8 mouse cellular contexts compared by ENCODE assay signal in the genomic region with DNA sequence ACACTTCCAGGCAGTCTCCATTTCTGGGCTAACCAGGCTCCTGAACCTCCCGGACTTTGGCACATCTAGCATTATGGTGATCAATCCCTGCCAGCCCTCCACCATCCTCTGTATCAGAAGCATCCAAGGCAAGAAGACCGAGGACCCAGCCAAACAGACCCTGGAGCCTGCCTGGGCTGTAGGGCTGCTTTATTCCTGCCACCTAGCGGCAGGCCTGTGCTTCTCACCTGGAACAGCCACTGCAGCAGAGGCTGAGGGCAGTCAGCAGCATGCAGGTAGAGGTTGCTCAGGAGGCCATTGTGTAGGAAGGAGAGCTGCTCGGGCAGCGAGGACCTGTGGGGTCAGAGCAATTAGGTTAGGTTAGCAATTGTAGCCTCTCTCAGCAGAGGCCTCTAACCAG. TPM values are rescaled to one million over a fixed set of nuclear protein-coding genes. Genes with fewer than 3 reads are reported as not detected.
DNase-seq lines count a peak whose midpoint lies in the region; ATAC-seq and TF ChIP-seq lines count a peak whose summit lies in the region.

No protein-coding gene starts in this region.

- peak; percentile 92 for ATAC-seq in forebrain, embryonic 12.5 days (ENCODE audit: low FRiP score)
- ATAC-seq in lung, embryonic 14.5 days (ENCODE audit: insufficient read depth): peak; percentile 79

- H3K27me3 ChIP-seq in forebrain, embryonic 12.5 days: no peaks in the 10 kb centered on the region
- no peaks in the 10 kb centered on the region for H3K27me3 ChIP-seq in lung, embryonic 14.5 days (ENCODE audit: insufficient read depth, low read length)

- H3K9ac ChIP-seq in forebrain, embryonic 12.5 days: no peak overlapping the region
- no peak overlapping the region for H3K9ac ChIP-seq in lung, embryonic 14.5 days

- intact Hi-C loops in heart, postnatal 14 days (cut with DNase I): loop anchor here (1.0 to 5.0 kb wide), 3 partner anchors 47 to 88 kb away; partner anchors contain the start of genes Ankrd39 and Fam178b

- H3K4me1 ChIP-seq in bone marrow, adult 2 months (ENCODE audit: control insufficient read depth, insufficient read depth, low read length): peaks cover 5% of the 10 kb centered on the region
- H3K4me1 ChIP-seq in forebrain, embryonic 12.5 days: peaks cover 7% of the 10 kb centered on the region; the same call in 1 of the 2 replicates
- 0 out of 2 replicates have a peak, but pooled peaks cover 5% of the 10 kb centered on the region for H3K4me1 ChIP-seq in lung, embryonic 14.5 days (ENCODE audit: insufficient read depth)
- peaks cover 5% of the 10 kb centered on the region for H3K4me1 ChIP-seq in olfactory bulb, adult 2 months (ENCODE audit: control insufficient read depth, insufficient read depth, low read length)

- H3K9me3 ChIP-seq in forebrain, embryonic 12.5 days: no peaks in the 10 kb centered on the region
- no peaks in the 10 kb centered on the region for H3K9me3 ChIP-seq in lung, embryonic 14.5 days (ENCODE audit: low read depth, low read length)

- no peak for TF ChIP-seq POLR2A in bone marrow, adult 2 months (IDR thresholded peaks at IDR 0.05; ENCODE audit: borderline replicate concordance, control insufficient read depth, low read depth, low read length)
- no peak for TF ChIP-seq POLR2A in olfactory bulb, adult 2 months (IDR thresholded peaks at IDR 0.05; ENCODE audit: insufficient read depth, low read depth, low read length)

- peak; percentile 37 to 40 for DNase-seq in CD8-positive naive resting alpha-beta T cell, adult 2 months (ENCODE audit: low read depth in 2 of 2, low spot score in 2 of 2)
- DNase-seq in heart, postnatal 14 days: peak; percentile 78 to 81
- peak; percentile 79 to 85 for DNase-seq in kidney, postnatal 25 days
- DNase-seq in lung, embryonic 14.5 days: peak; percentile 83
- DNase-seq in thymus, postnatal 0 days (ENCODE audit: low spot score): peak; percentile 77

- no peaks in the 10 kb centered on the region for H3K36me3 ChIP-seq in forebrain, embryonic 12.5 days (replicated peaks)
- H3K36me3 ChIP-seq in lung, embryonic 14.5 days (ENCODE audit: insufficient read depth): no peaks in the 10 kb centered on the region

- WGBS in bone marrow, adult 2 months: 32% methylated on average over 5 of the region's 5 CpGs
- WGBS in forebrain, embryonic 12.5 days: 21% methylated on average over 5 of the region's 5 CpGs
- WGBS in lung, embryonic 14.5 days: 9% methylated on average over 5 of the region's 5 CpGs
- 22% methylated on average over 5 of the region's 5 CpGs for WGBS in olfactory bulb, adult 2 months

- H3K4me2 ChIP-seq in forebrain, embryonic 12.5 days: no peak overlapping the region
- H3K4me2 ChIP-seq in lung, embryonic 14.5 days: no peak overlapping the region

- no peak overlapping the region for H3K27ac ChIP-seq in bone marrow, adult 2 months (ENCODE audit: control insufficient read depth, insufficient read depth, low read depth, low read length, poor library complexity)
- H3K27ac ChIP-seq in forebrain, embryonic 12.5 days: no peak overlapping the region
- no peak overlapping the region for H3K27ac ChIP-seq in lung, embryonic 14.5 days (ENCODE audit: low read depth)
- no peak overlapping the region for H3K27ac ChIP-seq in olfactory bulb, adult 2 months (ENCODE audit: insufficient read depth, low read depth, low read length)

- TF ChIP-seq CTCF in bone marrow, adult 2 months (IDR thresholded peaks at IDR 0.05; ENCODE audit: control insufficient read depth, insufficient read depth, low read length): peak; percentile 71
- TF ChIP-seq CTCF in lung, embryonic 14.5 days (IDR thresholded peaks at IDR 0.05; ENCODE audit: low read depth): peak; percentile 98
- peak; percentile 85; the same call in 1 of the 2 replicates for TF ChIP-seq CTCF in olfactory bulb, adult 2 months (IDR thresholded peaks at IDR 0.05; ENCODE audit: insufficient read depth, low read depth, low read length)

- no peak overlapping the region for H3K4me3 ChIP-seq in bone marrow, adult 2 months (replicated peaks; ENCODE audit: control insufficient read depth, low read depth, low read length)
- no peak overlapping the region for H3K4me3 ChIP-seq in forebrain, embryonic 12.5 days (replicated peaks)
- no peak overlapping the region for H3K4me3 ChIP-seq in lung, embryonic 14.5 days (ENCODE audit: low read depth, low read length)
- no peak overlapping the region for H3K4me3 ChIP-seq in olfactory bulb, adult 2 months (ENCODE audit: insufficient read depth, low read depth, low read length)

RNA-seq across cellular contexts. Expression of gene Fam178b, which starts 48.0 kb away (rescaled TPM):
- polyA plus RNA-seq in bone marrow, adult 2 months (2011; ENCODE audit: insufficient read depth, insufficient read length, low replicate concordance, missing spikeins): 1.5 TPM in 1 of 2 replicates, not detected in the other
- polyA plus RNA-seq in forebrain, embryonic 12.5 days (2016; fragmentation: Nextera tagmentation; extraction: Ambion mirVana): 0.18 TPM in 1 of 2 replicates, not detected in the other
- under 1 TPM; 0.67 to 0.73 TPM for total RNA-seq in heart, postnatal 14 days (2021)
- 1.9 and 3.6 TPM in 2 replicates for polyA plus RNA-seq in lung, embryonic 14.5 days (2014; fragmentation: Nextera tagmentation; extraction: Ambion mirVana)
- polyA plus RNA-seq in olfactory bulb, adult 2 months (2012; ENCODE audit: insufficient read depth, insufficient read length, low replicate concordance, missing spikeins): not detected in 2 replicates
- polyA plus RNA-seq in thymus, postnatal 0 days (2015; fragmentation: Nextera tagmentation; extraction: Ambion mirVana): 0.52 and 1.7 TPM in 2 replicates

RNA-seq across cellular contexts. Expression of gene Cox5b, which starts 56.3 kb away (rescaled TPM):
- polyA plus RNA-seq in bone marrow, adult 2 months (2011; ENCODE audit: insufficient read depth, insufficient read length, low replicate concordance, missing spikeins): 390 and 471 TPM in 2 replicates
- 447 and 453 TPM in 2 replicates for polyA plus RNA-seq in forebrain, embryonic 12.5 days (2016; fragmentation: Nextera tagmentation; extraction: Ambion mirVana)
- 1,000 to 10,000 TPM; 2,156 to 2,164 TPM for total RNA-seq in heart, postnatal 14 days (2021)
- polyA plus RNA-seq in lung, embryonic 14.5 days (2014; fragmentation: Nextera tagmentation; extraction: Ambion mirVana): 518 and 549 TPM in 2 replicates
- polyA plus RNA-seq in olfactory bulb, adult 2 months (2012; ENCODE audit: insufficient read depth, insufficient read length, low replicate concordance, missing spikeins): not detected in 2 replicates
- polyA plus RNA-seq in thymus, postnatal 0 days (2015; fragmentation: Nextera tagmentation; extraction: Ambion mirVana): 679 and 701 TPM in 2 replicates
